In genomic region chr4:141734446-141735205, GRCm38 (mm10) we compare ENCODE assay signal across 8 mouse cellular contexts. TPM values are rescaled to one million over a fixed set of nuclear protein-coding genes. Genes with fewer than 3 reads are reported as not detected.
A peak's percentile ranks its signal among the peaks of the same experiment; 100 is the strongest.
DNase-seq lines count a peak whose midpoint lies in the region; ATAC-seq lines count a peak whose summit lies in the region.

No protein-coding gene starts in this region.

- peak overlapping the region; percentile 67 for H3K9ac ChIP-seq in hindbrain, embryonic 16.5 days (ENCODE audit: low read depth, low read length)

- peak overlapping the region; percentile 74 for H3K27ac ChIP-seq in hindbrain, embryonic 16.5 days (ENCODE audit: low read depth, low read length)

- peak overlapping the region; percentile 86 for H3K4me2 ChIP-seq in hindbrain, embryonic 16.5 days (ENCODE audit: low read length)

- H3K9me3 ChIP-seq in hindbrain, embryonic 16.5 days (ENCODE audit: control insufficient read depth, low read length) = no peaks in the 10 kb centered on the region

- H3K36me3 ChIP-seq in hindbrain, embryonic 16.5 days (ENCODE audit: control insufficient read depth, insufficient read depth, low read length) = no peaks in the 10 kb centered on the region

- 8% methylated on average over 24 of the region's 24 CpGs for WGBS in hindbrain, embryonic 16.5 days

- peak; percentile 98 for DNase-seq in ZHBTc4 (ENCODE audit: low read depth, low spot score)
- peak; percentile 50 to 82 for DNase-seq in cerebellum, postnatal 4 days (ENCODE audit: low spot score in 2 of 2)
- peak; percentile 90 for DNase-seq in gastrocnemius, adult 18-20 months (ENCODE audit: low spot score)
- peak; percentile 91 to 95 for DNase-seq in left cerebral cortex, adult 18-20 months (ENCODE audit: low spot score in 2 of 2)
- peak; percentile 89 to 93 for DNase-seq in lung, postnatal 4 days
- DNase-seq in retina, postnatal 1 day = peak; percentile 95
- peak; percentile 93 for DNase-seq in thymus, postnatal 4 days

- no peaks in the 10 kb centered on the region for H3K27me3 ChIP-seq in hindbrain, embryonic 16.5 days (replicated peaks; ENCODE audit: control insufficient read depth, insufficient read depth, low read length)

- H3K4me1 ChIP-seq in hindbrain, embryonic 16.5 days (ENCODE audit: control insufficient read depth, insufficient read depth, low read depth, low read length) = peaks cover 10% of the 10 kb centered on the region

- peak overlapping the region; percentile 52 for H3K4me3 ChIP-seq in hindbrain, embryonic 16.5 days (ENCODE audit: low read length)

- ATAC-seq in hindbrain, embryonic 16.5 days = peak; percentile 99

RNA-seq across cellular contexts. Expression of gene Ddi2, which starts 11.4 kb away (rescaled TPM):
- total RNA-seq in gastrocnemius, adult 18-20 months (2021) = 10 to 100 TPM; 57.5 to 62.5 TPM
- polyA plus RNA-seq in hindbrain, embryonic 16.5 days (2015; fragmentation: Nextera tagmentation; extraction: Ambion mirVana) = 11.0 and 12.6 TPM in 2 replicates
- 10 to 100 TPM; 45.8 to 50.9 TPM for total RNA-seq in left cerebral cortex, adult 18-20 months (2021)

RNA-seq across cellular contexts. Expression of gene Agmat, which starts 11.8 kb away (rescaled TPM):
- total RNA-seq in gastrocnemius, adult 18-20 months (2021) = not detected
- 0.29 TPM in 1 of 2 replicates, not detected in the other for polyA plus RNA-seq in hindbrain, embryonic 16.5 days (2015; fragmentation: Nextera tagmentation; extraction: Ambion mirVana)
- total RNA-seq in left cerebral cortex, adult 18-20 months (2021) = 1 to 10 TPM; 2.8 to 3.3 TPM

RNA-seq across cellular contexts. Expression of gene Rsc1a1, which starts 49.2 kb away (rescaled TPM):
- total RNA-seq in gastrocnemius, adult 18-20 months (2021) = 1 to 10 TPM; 4.1 to 5.2 TPM
- 0.32 TPM in 1 of 2 replicates, not detected in the other for polyA plus RNA-seq in hindbrain, embryonic 16.5 days (2015; fragmentation: Nextera tagmentation; extraction: Ambion mirVana)
- not detected for total RNA-seq in left cerebral cortex, adult 18-20 months (2021)

RNA-seq across cellular contexts. Expression of gene Dnajc16, which starts 56.1 kb away (rescaled TPM):
- 10 to 100 TPM; 13.2 to 13.3 TPM for total RNA-seq in gastrocnemius, adult 18-20 months (2021)
- 5.9 and 6.7 TPM in 2 replicates for polyA plus RNA-seq in hindbrain, embryonic 16.5 days (2015; fragmentation: Nextera tagmentation; extraction: Ambion mirVana)
- 10 to 100 TPM; 41.7 to 44.9 TPM for total RNA-seq in left cerebral cortex, adult 18-20 months (2021)

RNA-seq across cellular contexts. Expression of gene Casp9, which starts 58.8 kb away (rescaled TPM):
- total RNA-seq in gastrocnemius, adult 18-20 months (2021) = 1 to 10 TPM; 2.4 TPM
- 22.2 and 23.5 TPM in 2 replicates for polyA plus RNA-seq in hindbrain, embryonic 16.5 days (2015; fragmentation: Nextera tagmentation; extraction: Ambion mirVana)
- 10 to 100 TPM; 26.4 to 28.5 TPM for total RNA-seq in left cerebral cortex, adult 18-20 months (2021)

Comparison
In these comparisons a context has a peak if more than half of its experiments do, and no peak if none do; other contexts are left out.
1. Peak in every context shown above with its lines: DNase-seq, ATAC-seq, H3K4me3 ChIP-seq and H3K27ac ChIP-seq.
2. RNA of gene Rsc1a1, which starts 49.2 kb away (total RNA-seq): 4.1 to 5.2 TPM in gastrocnemius, adult 18-20 months; not detected in left cerebral cortex, adult 18-20 months; every median in the first group is over 4 times any median in the second.